Mouse (Mus musculus): ENCODE results near the gene B230307C23Rik. TPM values are rescaled to one million over a fixed set of nuclear protein-coding genes. Genes with fewer than 3 reads are reported as not detected.
"Not testable (repeated sequence)": the region's sequence is repeated elsewhere in the genome, so short reads cannot be mapped to it uniquely, and the experiment has no call there.

B230307C23Rik gene
- 1 to 10 TPM; 4.1 to 4.3 TPM for total RNA-seq (2021)

- intact Hi-C loops (cut with DNase I): loop anchor here (2.0 to 10.0 kb wide), 3 partner anchors 34 to 192 kb away; partner anchors contain the start of genes C2cd2 and Zbtb21
- peak; percentile 81 for DNase-seq
Measured at GRCm38 (mm10) chr16:97996616-97997382, at the start of gene B230307C23Rik. Gene B230307C23Rik, plus strand, starts transcription at chr16:97997315.

- intact Hi-C loops (cut with DNase I): no loop called here
- no peak for DNase-seq
Measured at GRCm38 (mm10) chr16:97948836-97949235, 48.3 kb upstream of the B230307C23Rik start.

GRCm38 (mm10) chr16:97950061-97950460, 47.1 kb upstream of the B230307C23Rik start:
- no peak for DNase-seq
- intact Hi-C loops (cut with DNase I): no loop called here

- intact Hi-C loops (cut with DNase I): no loop called here
- DNase-seq: no peak
Measured at GRCm38 (mm10) chr16:97952371-97952770, 44.7 kb upstream of the B230307C23Rik start.

- intact Hi-C loops (cut with DNase I): no loop called here
- no peak for DNase-seq
Measured at GRCm38 (mm10) chr16:97952801-97953200, 44.3 kb upstream of the B230307C23Rik start.

GRCm38 (mm10) chr16:97953300-97953699, 43.8 kb upstream of the B230307C23Rik start:
- intact Hi-C loops (cut with DNase I): no loop called here
- DNase-seq: no peak

- DNase-seq: no peak
- intact Hi-C loops (cut with DNase I): no loop called here
Measured at GRCm38 (mm10) chr16:97956011-97956410, 41.1 kb upstream of the B230307C23Rik start.

GRCm38 (mm10) chr16:97957626-97958025, 39.5 kb upstream of the B230307C23Rik start:
- intact Hi-C loops (cut with DNase I): no loop called here
- DNase-seq: no peak

- DNase-seq: no peak
- intact Hi-C loops (cut with DNase I): no loop called here
Measured at GRCm38 (mm10) chr16:97958401-97958973, 38.6 kb upstream of the B230307C23Rik start.

- no peak for DNase-seq
- intact Hi-C loops (cut with DNase I): loop anchor here (2.0 to 5.0 kb wide), 2 partner anchors 110 to 122 kb away; partner anchors contain the start of genes A630089N07Rik and Prdm15
Measured at GRCm38 (mm10) chr16:97960348-97960747, 36.8 kb upstream of the B230307C23Rik start.

GRCm38 (mm10) chr16:97961381-97962150, 35.5 kb upstream of the B230307C23Rik start:
- intact Hi-C loops (cut with DNase I): loop anchor here (1.0 to 5.0 kb wide), 4 partner anchors 35 to 121 kb away; partner anchors contain the start of genes A630089N07Rik, B230307C23Rik and Prdm15
- peak in 1 of 2 experiments; percentile 15 for DNase-seq

- peak; percentile 97 for DNase-seq
- intact Hi-C loops (cut with DNase I): loop anchor here (2.0 to 5.0 kb wide), 2 partner anchors 34 to 120 kb away; partner anchors contain the start of genes A630089N07Rik and B230307C23Rik
Measured at GRCm38 (mm10) chr16:97962151-97962948, 34.8 kb upstream of the B230307C23Rik start, which contains the start of the genes C2cd2 and Zbtb21. Gene C2cd2, minus strand, starts transcription at chr16:97962598. Gene Zbtb21, minus strand, starts transcription at chr16:97962622.

- DNase-seq: no peak
- intact Hi-C loops (cut with DNase I): loop anchor here (2.0 to 5.0 kb wide), 2 partner anchors 33 to 118 kb away; partner anchors contain the start of genes A630089N07Rik and B230307C23Rik
Measured at GRCm38 (mm10) chr16:97963956-97964540, 33.1 kb upstream of the B230307C23Rik start.

- intact Hi-C loops (cut with DNase I): no loop called here
- no peak for DNase-seq
Measured at GRCm38 (mm10) chr16:97977277-97977676, 19.8 kb upstream of the B230307C23Rik start.

GRCm38 (mm10) chr16:97977722-97978121, 19.4 kb upstream of the B230307C23Rik start:
- DNase-seq: no peak
- intact Hi-C loops (cut with DNase I): no loop called here

- intact Hi-C loops (cut with DNase I): no loop called here
- no peak for DNase-seq
Measured at GRCm38 (mm10) chr16:97981362-97981761, 15.8 kb upstream of the B230307C23Rik start.

GRCm38 (mm10) chr16:97984589-97984988, 12.5 kb upstream of the B230307C23Rik start:
- intact Hi-C loops (cut with DNase I): no loop called here
- DNase-seq: no peak

- intact Hi-C loops (cut with DNase I): loop anchor here (10.0 kb wide), 1 partner anchor 187 kb away; no protein-coding TSS in a partner anchor
- no peak for DNase-seq
Measured at GRCm38 (mm10) chr16:97991517-97991916, 5.6 kb upstream of the B230307C23Rik start.

GRCm38 (mm10) chr16:97992477-97992876, 4.6 kb upstream of the B230307C23Rik start:
- DNase-seq: not testable (repeated sequence)
- intact Hi-C loops (cut with DNase I): loop anchor here (10.0 kb wide), 1 partner anchor 188 kb away; no protein-coding TSS in a partner anchor

Data from heart, postnatal 36 days (tissue).